Mouse (Mus musculus) left cerebral cortex, postnatal 4 days (tissue): ENCODE results near the gene Cox5a. TPM values are rescaled to one million over a fixed set of nuclear protein-coding genes. Genes with fewer than 3 reads are reported as not detected.
A peak's percentile ranks its signal among the peaks of the same experiment; 100 is the strongest.

Experiments
- DNase-seq: peaks from one replicate; pipeline ENCODE4 v3.0.0-alpha.2; 2022
- intact Hi-C: fragments of 180-260 bp; cut with DNase I; formaldehyde crosslinking; loops from one replicate; pipeline ENCODE4 v1.15.1; 2025
- total RNA-seq, 2 experiments: library from RNA; stranded (reverse); gene quantifications; 2 replicates each; pipeline ENCODE4 v1.2.3; 2021

Gene Cox5a
- 100 to 1,000 TPM; 405 to 408 TPM for total RNA-seq

DNA sequence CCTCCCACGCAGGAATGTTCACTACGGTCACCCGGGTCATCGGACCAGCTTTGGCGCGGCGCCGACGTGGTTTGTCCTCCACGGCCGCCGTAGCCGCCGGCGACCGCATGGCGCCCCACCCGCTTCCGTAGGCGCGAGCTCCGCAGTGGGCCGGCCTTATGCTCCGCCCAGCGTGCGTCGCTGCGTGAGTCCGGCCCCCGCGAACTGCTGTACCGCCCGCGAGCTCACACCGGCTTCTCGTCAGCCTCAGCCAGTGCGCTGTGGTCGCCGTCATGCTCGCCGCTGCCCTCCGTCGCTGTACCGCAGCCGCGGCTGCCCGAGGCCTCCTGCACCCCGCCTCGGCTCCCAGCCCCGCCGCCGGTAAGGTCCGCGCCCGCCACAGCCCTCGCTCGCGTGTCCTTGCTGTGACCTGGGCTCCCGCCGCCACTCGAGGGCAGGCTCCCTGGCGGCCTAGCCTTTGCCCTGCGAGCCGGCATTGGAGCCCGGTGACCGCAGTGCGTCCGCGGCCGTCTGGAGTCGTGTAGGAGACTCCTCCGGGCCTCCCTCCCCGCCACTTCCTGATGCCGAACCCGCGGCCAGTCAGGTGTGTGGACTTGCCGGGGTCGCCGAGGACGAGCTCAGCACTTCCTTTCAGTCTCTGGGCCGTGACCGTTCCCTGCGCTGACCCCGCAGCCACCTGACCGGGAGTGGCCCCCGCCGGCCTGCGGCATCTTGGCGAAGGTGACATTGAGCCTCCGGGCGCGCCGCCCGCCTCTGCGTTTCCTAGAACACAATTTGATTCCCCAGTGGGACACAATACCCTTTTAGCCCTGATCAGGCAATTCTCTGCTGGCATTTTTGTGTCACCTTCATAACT lies at the start of gene Cox5a:
Gene Cox5a (plus strand): TSS at position 219 of the 856 bp plus-strand sequence.
- DNase-seq: peak; percentile 94
- intact Hi-C loops: no loop called here

GRCm38 (mm10) chr9:57485774-57486173 lies 35.3 kb upstream of the Cox5a start:
- DNase-seq: peak; percentile 86

DNA sequence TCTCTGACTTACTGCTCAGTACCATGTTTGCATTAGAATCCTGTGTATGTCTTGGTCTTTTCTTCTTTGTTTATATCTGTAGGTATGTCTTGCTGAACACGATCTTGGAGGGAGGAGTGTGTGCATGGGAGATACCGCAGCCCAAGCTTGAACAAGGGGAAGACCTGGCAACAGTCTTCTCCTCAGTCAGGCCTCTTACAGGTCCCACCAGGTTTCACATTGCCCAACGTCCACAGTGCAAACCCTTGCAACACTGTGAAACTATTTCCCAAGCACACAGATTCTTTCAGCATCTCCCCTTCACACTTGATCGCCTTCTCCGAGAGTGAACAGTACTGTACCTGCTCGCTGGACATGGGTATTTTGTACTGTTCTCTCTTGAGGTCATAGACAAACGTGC lies 33.3 kb upstream of the Cox5a start:
- no peak for DNase-seq
- intact Hi-C loops: no loop called here

More at GRCm38 (mm10) chr9:57485774-57486173, 35.3 kb upstream of the Cox5a start:
- intact Hi-C loops: no loop called here

DNA sequence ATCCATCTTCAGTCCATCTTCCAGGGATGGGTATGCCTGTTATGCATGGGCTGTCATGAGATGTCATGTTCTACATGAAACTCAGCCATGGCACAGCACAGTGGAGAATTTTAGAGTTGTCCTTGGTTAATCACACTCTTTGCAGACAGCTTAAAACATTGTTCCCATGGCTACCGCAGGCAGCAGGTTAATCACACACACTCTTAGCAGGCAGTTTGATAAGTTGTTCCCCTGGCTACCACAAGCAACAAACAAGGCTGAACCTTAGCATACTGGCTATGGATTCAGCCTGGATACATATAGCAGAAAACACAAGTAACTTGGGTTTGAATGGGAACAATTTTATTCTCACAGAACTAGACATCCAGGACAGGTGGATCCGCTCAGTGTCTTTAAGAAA lies 27.5 kb upstream of the Cox5a start:
- intact Hi-C loops: no loop called here
- no peak for DNase-seq

DNA sequence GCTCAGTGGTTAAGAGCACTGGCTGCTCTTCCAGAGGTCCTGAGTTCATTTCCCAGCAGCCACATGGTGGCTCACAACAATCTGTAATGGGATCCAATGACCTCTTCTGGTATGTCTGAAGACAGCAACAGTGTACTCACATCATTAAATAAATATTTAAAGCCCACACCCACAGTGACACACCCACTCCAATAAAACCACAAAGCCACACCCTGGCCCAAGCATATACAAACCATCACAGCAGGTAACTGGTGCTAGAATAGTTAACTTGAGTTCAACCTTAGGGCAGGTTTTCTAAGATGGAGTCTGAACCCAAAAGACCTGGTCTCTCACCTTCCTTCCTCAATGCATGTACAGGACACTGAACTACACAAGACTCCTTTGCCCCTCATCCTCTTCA lies 26.1 kb upstream of the Cox5a start:
- DNase-seq: no peak
- intact Hi-C loops: no loop called here

DNA sequence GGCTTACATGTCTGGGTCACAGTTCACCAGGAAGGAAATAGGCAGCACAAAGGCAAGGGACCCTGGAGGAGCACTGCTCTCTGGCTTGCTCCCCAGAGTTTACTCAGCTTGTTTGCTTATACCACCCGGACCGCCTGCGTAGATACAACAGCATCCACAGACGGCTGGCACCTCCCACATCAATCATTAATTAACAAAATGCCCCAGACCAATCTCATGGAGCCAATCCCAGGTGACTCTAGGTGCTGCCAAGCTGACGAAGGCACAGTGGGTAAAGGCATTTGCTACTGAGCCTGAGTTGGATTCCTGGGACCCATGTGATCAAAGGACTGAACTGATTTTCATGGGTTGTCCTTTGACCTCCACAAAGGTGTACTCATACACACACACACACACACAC lies 23.8 kb upstream of the Cox5a start:
- no peak for DNase-seq
- intact Hi-C loops: no loop called here

- no peak for DNase-seq
- intact Hi-C loops: no loop called here
Measured at GRCm38 (mm10) chr9:57498536-57498935, 22.5 kb upstream of the Cox5a start.

DNA sequence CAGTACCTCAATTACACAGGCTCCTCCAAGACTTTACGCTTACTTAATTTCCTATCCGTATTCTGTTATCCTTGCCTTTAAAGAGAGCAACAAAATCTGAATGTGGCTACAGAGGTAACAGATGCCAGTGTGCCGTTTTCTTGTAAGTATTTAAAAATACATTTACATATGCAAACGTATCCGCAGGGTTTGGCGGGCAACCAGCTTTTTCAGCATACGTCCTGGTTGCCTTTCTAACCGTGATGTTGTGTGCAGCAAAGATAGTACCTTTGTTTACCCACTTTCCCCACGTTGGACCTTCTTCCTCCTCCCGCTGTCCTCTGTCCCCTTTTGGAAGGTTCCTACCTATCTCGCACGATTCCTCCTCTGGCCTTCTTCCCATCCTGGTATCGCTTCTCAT lies 19.6 kb upstream of the Cox5a start:
- intact Hi-C loops: no loop called here
- DNase-seq: no peak

GRCm38 (mm10) chr9:57501861-57502260 lies 19.2 kb upstream of the Cox5a start:
- intact Hi-C loops: no loop called here
- DNase-seq: peak; percentile 51

DNA sequence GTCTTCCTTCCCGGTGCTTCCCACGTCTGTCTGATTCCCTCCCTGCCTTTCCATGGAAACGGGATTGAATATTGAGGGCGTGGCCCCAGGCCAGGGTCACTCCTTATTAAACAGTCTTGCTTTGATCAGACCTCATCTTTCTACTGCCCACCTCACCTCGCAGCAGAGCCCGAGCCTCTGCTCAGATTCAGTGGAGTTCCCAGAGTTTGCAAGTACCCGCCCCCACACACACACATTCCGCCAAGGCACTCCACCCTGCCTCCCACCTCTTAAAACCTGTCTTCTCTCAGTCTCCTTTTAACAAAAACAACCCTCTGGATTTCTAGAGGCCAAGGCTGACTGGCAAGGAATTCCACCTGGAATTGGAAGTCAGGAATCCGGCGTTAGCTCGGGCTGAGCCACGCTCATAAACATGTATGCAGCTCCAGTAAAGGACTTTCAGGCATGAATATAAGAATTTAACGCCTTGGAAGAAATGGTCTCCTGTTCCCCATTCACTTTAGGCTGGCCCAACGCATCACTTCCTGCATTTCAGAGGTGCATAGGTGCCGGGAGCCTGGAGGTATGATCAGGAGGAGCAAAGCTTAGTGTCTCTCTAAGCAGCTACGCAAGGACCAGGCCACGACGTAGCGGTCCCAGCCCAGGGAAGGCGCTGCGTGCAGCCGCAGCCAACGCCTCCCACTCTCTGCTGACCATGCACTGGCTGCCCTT lies 18.0 kb upstream of the Cox5a start:
- no peak for DNase-seq

DNA sequence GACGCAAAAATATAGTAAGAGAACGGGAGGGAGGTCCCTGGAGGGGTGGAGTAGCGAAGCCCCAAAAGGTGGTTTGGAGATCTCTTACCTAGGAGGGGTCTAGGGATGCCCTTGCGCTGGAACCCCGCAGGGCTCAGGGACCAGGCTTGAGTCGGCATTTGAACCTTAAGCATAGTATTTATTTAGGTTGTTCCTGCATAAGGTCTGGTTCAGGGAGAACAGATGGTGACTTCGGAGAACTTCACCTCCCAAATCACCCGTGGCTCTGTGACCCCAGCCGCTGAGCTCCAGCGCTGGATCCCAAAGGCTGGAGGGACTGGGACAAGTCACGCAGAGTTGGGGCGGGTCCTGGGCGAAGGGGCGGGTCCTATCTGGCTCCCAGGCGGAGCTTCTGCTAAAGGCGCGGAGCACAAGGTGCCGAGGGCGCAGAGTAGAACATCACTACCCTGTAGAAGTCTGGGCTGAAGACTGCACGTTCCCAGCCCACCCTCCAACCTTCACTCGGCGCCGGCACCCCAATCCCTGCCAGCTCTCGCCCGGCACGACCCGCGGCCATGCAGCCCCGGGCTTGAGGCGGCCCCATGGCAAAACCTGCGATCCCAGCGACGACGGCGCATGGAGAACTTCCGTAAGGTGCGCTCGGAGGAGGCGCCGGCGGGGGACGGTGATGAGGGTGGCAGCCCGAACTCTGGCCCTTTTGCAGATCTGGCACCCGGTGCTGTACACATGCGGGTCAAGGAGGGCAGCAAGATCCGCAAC lies 17.3 kb upstream of the Cox5a start, which contains the start of gene Rpp25:
Gene Rpp25 (plus strand): TSS at position 405 of the 759 bp plus-strand sequence.
- peak; percentile 21 for DNase-seq
- intact Hi-C loops: no loop called here

More for the DNA sequence above, 18.0 kb upstream of the Cox5a start:
- intact Hi-C loops: no loop called here

DNA sequence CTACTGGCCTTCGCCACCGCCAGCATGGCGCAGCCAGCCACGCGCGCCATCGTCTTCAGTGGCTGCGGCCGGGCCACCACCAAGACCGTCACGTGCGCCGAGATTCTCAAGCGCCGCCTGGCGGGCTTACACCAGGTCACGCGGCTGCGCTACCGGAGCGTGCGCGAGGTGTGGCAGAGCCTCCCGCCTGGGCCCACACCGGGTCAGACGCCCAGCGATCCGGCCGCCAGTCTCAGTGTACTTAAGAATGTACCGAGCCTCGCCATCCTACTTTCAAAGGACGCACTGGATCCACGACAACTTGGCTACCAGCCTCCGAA lies 16.7 kb upstream of the Cox5a start:
- intact Hi-C loops: no loop called here

GRCm38 (mm10) chr9:57504891-57505290 lies 16.2 kb upstream of the Cox5a start:
- DNase-seq: no peak
- intact Hi-C loops: no loop called here

More for the DNA sequence above, 16.7 kb upstream of the Cox5a start:
- DNase-seq: peak; percentile 62

- intact Hi-C loops: no loop called here
- peak; percentile 13 for DNase-seq
Measured at GRCm38 (mm10) chr9:57505700-57506099, 15.4 kb upstream of the Cox5a start.

- DNase-seq: no peak
- intact Hi-C loops: no loop called here
Measured at GRCm38 (mm10) chr9:57510577-57510976, 10.5 kb upstream of the Cox5a start.

- intact Hi-C loops: no loop called here
- peak; percentile 65 for DNase-seq
Measured at GRCm38 (mm10) chr9:57517113-57517512, 4.0 kb upstream of the Cox5a start.

DNA sequence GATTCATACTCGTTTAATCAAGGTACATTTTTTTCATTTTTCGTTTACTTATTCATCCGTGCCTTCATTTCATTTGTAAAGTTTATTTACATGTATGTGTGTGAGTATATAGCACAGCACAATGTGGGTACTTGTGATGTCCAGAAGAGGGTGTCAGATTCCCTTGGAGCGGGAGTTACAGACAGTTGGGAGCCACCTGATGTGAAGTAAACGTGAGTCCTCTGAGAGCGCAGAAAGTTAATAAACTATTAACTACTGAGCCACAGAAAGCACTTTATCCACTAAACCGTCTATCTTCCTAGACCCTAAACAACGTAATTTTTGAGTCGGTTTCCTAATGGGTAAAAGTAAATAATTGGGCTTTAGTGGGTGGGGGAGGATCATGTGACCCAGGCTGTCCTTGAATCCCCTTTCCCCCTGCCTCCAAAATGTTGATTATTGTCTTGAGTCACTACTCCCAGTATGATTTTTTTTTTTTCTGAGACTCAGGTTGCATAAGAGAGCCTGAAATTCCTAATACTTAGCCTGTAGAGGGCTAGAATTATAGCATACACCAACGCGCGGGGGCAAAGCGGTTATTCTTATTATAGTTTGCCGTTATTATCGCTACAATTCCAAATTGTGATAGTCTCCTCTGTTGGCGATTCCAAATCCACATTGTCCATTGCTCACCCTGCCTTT lies 559 bp upstream of the Cox5a start:
- no peak for DNase-seq
- intact Hi-C loops: no loop called here

- DNase-seq: no peak
- intact Hi-C loops: no loop called here
Measured at GRCm38 (mm10) chr9:57522114-57522860, 1.2 kb downstream of the Cox5a start.

GRCm38 (mm10) chr9:57522861-57523246 lies 1.8 kb downstream of the Cox5a start:
- no peak for DNase-seq
- intact Hi-C loops: no loop called here

DNA sequence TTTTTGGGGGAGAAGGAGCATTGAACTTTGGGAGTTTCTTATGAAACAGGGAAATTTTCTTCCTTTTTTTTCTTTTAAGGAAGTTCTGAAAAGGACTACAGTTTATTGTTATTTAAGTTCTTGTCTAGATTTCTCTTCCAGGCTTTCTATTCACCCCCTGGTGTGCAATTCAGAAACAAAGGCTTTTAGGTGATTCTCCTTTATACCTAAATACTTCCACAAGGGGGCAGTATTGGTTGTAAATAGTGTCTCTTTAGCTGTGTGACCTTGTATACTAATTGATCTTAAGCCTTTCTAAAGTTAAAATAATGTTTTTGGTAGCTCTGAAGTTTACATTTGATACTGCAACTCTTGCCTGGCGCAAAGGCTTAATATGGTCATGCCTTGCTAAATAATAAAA lies 2.7 kb downstream of the Cox5a start:
- intact Hi-C loops: no loop called here
- DNase-seq: no peak
